Mouse (Mus musculus) inflammation-experienced regulatory T-cells, adult 6 months (primary cell): ENCODE measurements at regions not wholly inside any gene's neighbourhood (a gene's known extent, or its start where the extent isn't known, plus 50 kb on each side); places are given as distances from the start of the nearest gene placed in this dataset.
"Not testable (repeated sequence)": the region's sequence is repeated elsewhere in the genome, so short reads cannot be mapped to it uniquely, and the experiment has no call there.

Experiments
- ATAC-seq: one replicate; pipeline ENCODE4 v1.8.0; 2017

- no peak for ATAC-seq
Observed at GRCm38 (mm10) chr7:73037638-73038037, 337.7 kb upstream of the Rgma start.

DNA sequence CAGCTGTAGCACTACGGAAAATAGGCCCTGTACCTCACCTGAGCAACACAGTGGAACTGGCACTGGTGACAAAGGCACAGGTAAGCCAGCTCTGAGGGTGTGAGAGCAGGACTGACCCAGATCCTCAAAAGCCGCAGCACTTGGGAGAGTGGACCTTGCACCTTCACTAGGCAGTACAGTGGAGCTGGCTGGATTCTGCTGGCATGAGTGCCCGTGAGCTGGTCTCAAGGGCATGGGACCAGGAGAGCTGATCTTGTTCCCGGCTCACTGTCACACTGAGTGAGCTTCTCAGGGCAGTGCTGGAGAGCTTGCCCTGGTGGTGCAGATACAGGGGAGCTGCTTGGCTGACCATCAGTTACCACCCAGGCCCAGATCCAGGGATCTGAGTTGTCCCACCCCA lies 335.4 kb upstream of the Rgma start:
- no peak for ATAC-seq

GRCm38 (mm10) chr7:73044316-73044715 lies 331.0 kb upstream of the Rgma start:
- ATAC-seq: no peak

GRCm38 (mm10) chr7:73055891-73056290 lies 319.4 kb upstream of the Rgma start:
- no peak for ATAC-seq

DNA sequence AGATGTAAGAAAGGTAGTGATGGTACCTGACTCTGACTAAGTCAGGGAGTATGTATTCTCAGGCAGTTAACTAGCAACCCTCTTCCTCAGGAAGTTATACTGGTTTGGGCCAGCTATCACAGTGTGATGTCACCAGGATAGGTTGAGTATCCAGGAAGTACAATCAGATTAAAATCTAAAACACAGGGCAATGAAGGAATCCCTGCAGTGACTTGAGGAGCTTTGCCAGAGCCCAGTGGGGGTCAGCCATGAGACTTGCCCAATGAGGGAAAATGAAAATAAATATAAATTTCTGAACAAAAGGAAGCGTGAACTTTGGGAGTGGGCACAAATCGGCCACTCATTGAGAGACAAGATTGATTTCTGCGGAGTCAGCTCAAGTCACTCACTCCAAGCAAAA lies 311.8 kb upstream of the Rgma start:
- ATAC-seq: no peak

DNA sequence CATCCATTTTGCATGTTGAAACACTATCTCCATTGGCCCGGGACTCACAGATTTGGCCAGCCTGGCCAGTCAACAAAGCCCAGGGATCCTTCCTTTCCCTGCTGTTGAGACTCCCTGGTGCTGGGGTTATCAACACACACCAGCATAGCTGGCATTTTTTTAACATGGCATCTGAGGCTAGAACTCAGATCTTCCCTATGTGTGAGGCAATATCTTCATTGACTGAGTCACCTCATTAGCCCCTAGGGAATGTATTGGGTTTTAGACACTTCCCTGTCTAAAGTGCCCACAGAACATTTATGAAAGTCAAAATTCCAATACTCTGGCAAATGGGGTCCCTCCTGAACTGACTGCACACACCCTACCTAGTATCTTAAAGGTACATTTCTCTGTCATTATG lies 306.8 kb upstream of the Rgma start:
- ATAC-seq: no peak

- no peak for ATAC-seq
Observed at GRCm38 (mm10) chr7:73069352-73069751, 306.0 kb upstream of the Rgma start.

GRCm38 (mm10) chr7:73075391-73075790 lies 299.9 kb upstream of the Rgma start:
- not testable (repeated sequence) for ATAC-seq

DNA sequence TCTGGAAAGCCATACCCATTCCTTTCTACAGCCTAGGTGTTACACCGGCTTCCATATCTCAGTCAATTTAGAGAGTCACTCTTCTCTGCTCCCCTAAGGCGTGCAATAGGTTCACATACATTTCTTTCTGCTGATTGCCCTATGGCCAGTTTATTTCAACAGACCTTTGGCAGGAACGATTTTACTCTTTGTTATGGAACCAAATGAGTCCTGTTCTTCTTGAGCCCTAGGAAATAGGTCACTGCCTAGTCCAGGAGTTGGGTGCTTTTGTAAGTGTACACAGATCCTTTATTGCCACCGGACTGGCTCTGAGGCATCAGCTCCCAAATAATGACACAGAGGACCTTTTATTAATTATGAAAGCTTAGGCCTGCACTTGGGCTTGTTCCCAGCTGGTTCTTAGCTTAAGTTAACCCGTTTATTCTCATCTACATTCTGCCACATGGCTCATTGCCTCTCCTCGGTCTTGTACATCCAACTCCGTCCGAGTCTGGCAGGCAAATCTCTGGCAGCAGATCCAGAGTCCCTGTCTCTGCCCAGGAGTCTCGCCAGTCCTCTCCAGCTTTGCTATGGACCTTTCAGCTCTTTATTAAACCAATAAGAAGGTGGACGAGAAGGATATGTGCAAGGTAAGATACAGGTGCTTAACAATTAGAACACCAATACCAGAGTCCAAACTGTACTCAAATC lies 287.7 kb upstream of the Rgma start:
- no peak for ATAC-seq

DNA sequence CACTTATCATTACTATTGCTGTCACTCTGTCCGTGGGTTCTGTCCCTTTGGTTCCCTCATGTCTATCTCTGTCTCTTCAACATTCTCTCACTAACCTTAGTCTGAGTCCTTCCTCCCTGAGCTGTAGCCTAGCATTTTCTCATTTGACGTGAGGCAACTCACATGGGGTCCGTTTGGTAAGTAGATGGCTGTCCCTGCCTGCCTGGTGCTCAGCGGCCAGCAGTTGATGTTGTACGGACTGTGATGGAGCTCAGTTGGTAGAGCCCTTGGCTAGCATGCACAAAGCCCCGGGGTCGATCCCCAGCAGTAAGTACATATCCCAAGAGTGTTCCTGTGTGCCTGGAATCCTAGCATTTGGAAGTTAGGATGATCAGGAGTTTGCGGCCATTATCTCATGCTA lies 287.0 kb upstream of the Rgma start:
- ATAC-seq: no peak

DNA sequence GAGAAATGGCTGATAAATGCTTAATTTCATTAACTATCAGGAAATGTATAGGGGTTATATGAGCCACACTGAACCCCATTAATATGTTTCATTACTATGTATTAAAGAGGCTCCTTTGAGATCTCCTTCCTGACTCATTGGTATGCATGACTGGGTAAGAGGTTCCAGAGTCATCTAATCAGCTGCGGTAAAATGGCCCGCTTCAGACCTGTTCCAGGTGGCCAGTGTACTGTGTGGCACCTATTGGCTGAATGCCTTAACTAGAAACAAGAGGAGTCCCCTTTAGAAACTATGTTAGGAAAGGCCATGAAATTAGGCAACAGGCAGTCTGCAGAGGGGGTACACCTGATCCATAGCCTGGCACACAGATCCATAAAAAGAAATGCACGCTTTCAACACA lies 283.6 kb upstream of the Rgma start:
- no peak for ATAC-seq

DNA sequence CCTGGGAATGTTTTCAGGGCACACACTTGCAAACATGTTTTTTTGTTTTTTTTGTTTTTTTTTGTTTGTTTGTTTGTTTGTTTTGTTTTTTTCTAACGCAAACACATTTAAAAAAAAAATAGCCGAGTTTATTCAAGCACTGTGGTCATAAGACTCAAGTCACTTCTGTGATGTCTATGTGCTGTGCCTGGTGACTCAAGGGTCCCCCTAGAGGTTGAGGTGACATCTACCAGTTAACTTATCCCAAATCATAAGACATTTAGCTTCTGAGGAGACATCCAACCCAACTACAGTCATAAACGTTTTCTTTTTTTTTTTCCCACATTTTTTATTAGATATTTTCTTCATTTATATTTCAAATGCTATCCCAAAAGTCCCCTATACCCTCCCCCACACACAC lies 281.2 kb upstream of the Rgma start:
- ATAC-seq: no peak

GRCm38 (mm10) chr7:73118871-73119270 lies 256.4 kb upstream of the Rgma start:
- no peak for ATAC-seq

DNA sequence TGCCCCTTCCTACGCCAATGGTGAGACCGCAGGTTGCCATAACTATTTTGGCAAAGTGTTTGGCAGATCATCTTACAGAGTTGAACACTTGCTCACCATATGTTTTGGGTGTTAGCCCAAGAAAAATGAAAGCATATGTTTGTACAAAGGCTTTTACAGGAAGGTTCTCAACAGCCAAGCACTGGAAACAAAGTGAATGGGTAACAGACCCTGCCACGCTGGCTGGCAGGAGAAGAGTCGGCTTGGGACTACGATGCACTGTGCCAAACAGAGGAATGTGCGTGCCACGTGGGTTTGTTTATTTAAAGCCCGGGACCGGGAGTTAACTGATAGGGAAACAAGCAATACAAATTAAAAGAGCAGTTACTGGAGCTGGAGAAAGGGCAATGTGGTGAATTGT lies 255.0 kb upstream of the Rgma start:
- no peak for ATAC-seq

GRCm38 (mm10) chr7:73124976-73125375 lies 250.3 kb upstream of the Rgma start:
- ATAC-seq: no peak

GRCm38 (mm10) chr7:73125864-73126263 lies 249.4 kb upstream of the Rgma start:
- no peak for ATAC-seq

- no peak for ATAC-seq
Observed at GRCm38 (mm10) chr7:73135786-73136185, 239.5 kb upstream of the Rgma start.

DNA sequence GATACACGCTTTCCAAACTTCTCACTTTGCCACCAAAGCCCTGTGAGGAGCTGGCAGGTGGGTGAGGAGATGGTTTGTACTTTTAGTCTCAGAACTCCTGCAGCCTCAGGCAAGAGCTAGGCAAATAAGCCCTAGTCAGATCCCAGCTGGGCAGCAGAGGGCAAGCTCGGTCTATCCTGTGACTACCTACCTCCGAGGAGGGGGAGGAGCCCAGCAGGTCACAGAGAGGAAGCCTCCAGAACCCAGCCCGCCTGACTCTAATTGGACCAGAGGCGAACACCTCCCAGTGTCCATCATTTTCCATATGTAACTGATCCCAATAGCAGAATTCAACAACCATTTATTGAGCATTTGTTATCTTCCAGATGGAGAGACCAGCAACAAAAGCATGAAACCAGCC lies 237.0 kb upstream of the Rgma start:
- ATAC-seq: no peak

- ATAC-seq: no peak
Observed at GRCm38 (mm10) chr7:73138861-73139493, 236.3 kb upstream of the Rgma start.

DNA sequence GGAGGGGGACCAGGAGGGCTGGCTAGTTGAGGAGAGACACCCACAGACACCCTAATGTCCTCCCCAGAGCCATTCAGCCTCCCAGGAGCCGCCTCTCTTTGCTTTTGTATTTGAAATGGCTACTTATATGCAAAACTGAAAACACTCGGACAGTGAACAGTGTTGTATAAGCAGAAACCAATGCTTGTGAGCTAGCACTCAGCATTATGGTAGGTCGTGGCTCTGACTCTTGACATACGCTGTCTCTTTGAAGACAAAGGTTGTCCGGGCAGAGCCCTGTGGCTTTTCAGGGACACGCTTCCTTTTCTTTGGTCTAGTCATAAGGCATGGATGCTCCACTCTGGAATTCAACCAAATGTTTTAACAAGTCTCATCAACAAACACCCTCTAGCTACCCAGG lies 235.4 kb upstream of the Rgma start:
- ATAC-seq: no peak

DNA sequence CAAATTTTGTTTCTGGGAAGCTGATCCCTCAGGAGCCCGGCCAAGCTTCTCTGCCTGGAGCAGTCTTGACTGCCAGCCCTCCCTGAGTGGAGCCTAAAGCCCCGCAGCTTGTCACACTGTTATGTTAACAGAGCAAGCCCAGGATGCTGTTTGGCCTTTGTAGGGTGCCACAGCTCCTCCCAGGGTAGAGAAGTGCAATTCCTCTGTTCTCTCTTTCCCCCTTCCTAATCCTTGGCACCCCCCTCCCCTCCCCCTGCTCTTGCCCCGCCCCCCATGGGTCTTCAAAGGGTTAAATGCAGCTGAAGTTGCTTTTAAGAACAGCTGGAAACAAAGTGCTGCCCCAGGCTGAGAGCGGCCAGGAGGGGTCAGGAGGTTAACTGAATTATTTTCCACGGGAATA lies 234.1 kb upstream of the Rgma start:
- ATAC-seq: no peak

DNA sequence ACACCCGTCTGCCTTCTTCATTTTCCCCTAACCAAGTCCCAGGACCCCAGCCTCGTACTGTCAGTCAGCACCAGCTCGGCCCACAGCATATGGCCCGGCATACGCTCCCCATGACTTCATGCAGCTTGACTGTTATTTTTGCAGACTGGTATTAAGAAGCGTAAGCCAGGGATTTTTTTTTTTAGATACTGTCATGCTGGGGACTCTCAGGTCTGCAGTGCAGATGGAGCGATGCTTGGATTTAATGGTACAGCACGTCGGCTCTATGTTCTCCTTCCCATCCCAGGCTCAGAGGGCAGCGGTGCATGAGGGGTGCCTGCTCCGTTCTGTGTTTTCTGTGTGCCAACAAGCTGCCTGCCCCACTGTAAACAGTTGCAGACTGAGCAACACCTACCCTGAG lies 231.4 kb upstream of the Rgma start:
- ATAC-seq: no peak

GRCm38 (mm10) chr7:73144846-73145245 lies 230.5 kb upstream of the Rgma start:
- no peak for ATAC-seq

GRCm38 (mm10) chr7:73147251-73147650 lies 228.1 kb upstream of the Rgma start:
- no peak for ATAC-seq

GRCm38 (mm10) chr7:73150436-73150835 lies 224.9 kb upstream of the Rgma start:
- no peak for ATAC-seq
